Mouse (Mus musculus): ENCODE measurements at regions not wholly inside any gene's neighbourhood (a gene's known extent, or its start where the extent isn't known, plus 50 kb on each side); places are given as distances from the start of the nearest gene placed in this dataset.
A peak's percentile ranks its signal among the peaks of the same experiment; 100 is the strongest.

GRCm38 (mm10) chr1:63951663-63952062 lies 170.4 kb downstream of the Klf7 start:
- Histone ChIP-seq H3K4me3 (ENCODE audit: control insufficient read depth in 1 of 2, insufficient read depth in 1 of 2, low read depth in 2 of 2, low read length in 2 of 2) (no peak overlapping the region), H3K36me3 (ENCODE audit: control insufficient read depth in 1 of 2, insufficient read depth in 2 of 2, low read length in 2 of 2) (no peaks in the 10 kb centered on the region), H3K9me3 (replicated peaks; ENCODE audit: insufficient read depth, low read length) (no peaks in the 10 kb centered on the region), H3K27me3 (ENCODE audit: control insufficient read depth in 1 of 2, insufficient read depth in 2 of 2, low read length in 2 of 2) (peaks cover 0 to 2% of the 10 kb centered on the region in 2 experiments; a peak in 1 of 4 replicates), H3K9ac (ENCODE audit: control insufficient read depth, low read depth, low read length, poor library complexity, severe bottlenecking) (no peak overlapping the region), H3K79me2 (ENCODE audit: control insufficient read depth, insufficient read depth, low read length, poor library complexity) (no peaks in the 10 kb centered on the region), H3K27ac (ENCODE audit: control insufficient read depth, low read depth, low read length) (no peak overlapping the region), H3K4me1 (ENCODE audit: control insufficient read depth in 1 of 2, insufficient read depth in 2 of 2, low read length in 2 of 2) (no peaks in the 10 kb centered on the region)
- no peak for TF ChIP-seq ZMIZ1 (IDR thresholded peaks at IDR 0.05; ENCODE audit: low read depth, low read length)
- no peak for TF ChIP-seq POLR2AphosphoS2 (IDR thresholded peaks at IDR 0.05; ENCODE audit: low read length)
- TF ChIP-seq EP300 (IDR thresholded peaks at IDR 0.05; ENCODE audit: low read depth in 1 of 2, low read length in 2 of 2), result no peak
- TF ChIP-seq NRF1 (IDR thresholded peaks at IDR 0.05; ENCODE audit: insufficient read depth, low read depth, low read length, poor library complexity, severe bottlenecking), result no peak
- TF ChIP-seq ZKSCAN1 (IDR thresholded peaks at IDR 0.05; ENCODE audit: low read depth, low read length), result no peak
- no peak for TF ChIP-seq CHD1 (IDR thresholded peaks at IDR 0.05; ENCODE audit: low read depth, low read length)
- TF ChIP-seq SMC3 (IDR thresholded peaks at IDR 0.05; ENCODE audit: low read depth, low read length), result no peak
- TF ChIP-seq RAD21 (IDR thresholded peaks at IDR 0.05; ENCODE audit: low read depth, low read length), result no peak
- TF ChIP-seq ZC3H11A (IDR thresholded peaks at IDR 0.05; ENCODE audit: low read depth, low read length), result no peak
- TF ChIP-seq MAX (IDR thresholded peaks at IDR 0.05; ENCODE audit: low read length), result no peak
- no peak for TF ChIP-seq USF2 (IDR thresholded peaks at IDR 0.05; ENCODE audit: borderline replicate concordance in 1 of 2, insufficient read depth in 1 of 2, low read depth in 1 of 2, low read length in 2 of 2)
- TF ChIP-seq UBTF (IDR thresholded peaks at IDR 0.05; ENCODE audit: borderline replicate concordance, insufficient read depth, low read depth, low read length), result no peak
- no peak for TF ChIP-seq MEF2A (IDR thresholded peaks at IDR 0.05; ENCODE audit: extremely low read depth, insufficient replicate concordance, low read depth, low read length, poor library complexity, severe bottlenecking)
- TF ChIP-seq GATA1 (IDR thresholded peaks at IDR 0.05; ENCODE audit: low read depth, low read length), result no peak
- no peak for TF ChIP-seq USF1 (IDR thresholded peaks at IDR 0.05; ENCODE audit: low read depth, low read length)
- TF ChIP-seq POLR2A (IDR thresholded peaks at IDR 0.05; ENCODE audit: control insufficient read depth in 1 of 2, insufficient read depth in 1 of 2, low read depth in 1 of 2, low read length in 2 of 2, poor library complexity in 1 of 2), result no peak
- TF ChIP-seq TAL1 (IDR thresholded peaks at IDR 0.05; ENCODE audit: low read length), result no peak
- no peak for DNase-seq (ENCODE audit: low read depth, low spot score)

DNA sequence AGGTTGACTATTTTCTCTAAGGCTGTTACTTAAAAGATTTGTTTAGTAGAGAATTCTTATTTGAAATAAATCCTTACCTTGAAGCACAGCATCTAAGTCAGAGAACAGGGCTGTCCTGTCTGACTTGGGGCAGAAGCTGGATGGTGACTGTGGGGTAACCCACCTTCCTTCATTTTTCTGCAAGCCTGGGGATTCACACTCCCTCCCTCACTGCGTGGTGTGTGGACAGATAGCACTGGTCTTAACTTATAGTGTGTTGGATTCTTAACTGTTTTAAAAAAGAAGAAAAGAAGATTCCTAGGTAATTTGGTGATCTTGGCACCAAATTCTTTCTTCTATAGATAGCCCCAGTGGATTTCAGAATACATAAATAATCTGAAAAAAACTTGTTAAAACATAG lies 174.8 kb downstream of the Klf7 start:
- no peak for TF ChIP-seq MYB (IDR thresholded peaks at IDR 0.05; ENCODE audit: low read depth, low read length)
- TF ChIP-seq POLR2A (IDR thresholded peaks at IDR 0.05; ENCODE audit: control insufficient read depth in 1 of 2, insufficient read depth in 1 of 2, low read depth in 1 of 2, low read length in 2 of 2, poor library complexity in 1 of 2), result no peak
- TF ChIP-seq POLR2AphosphoS5 (IDR thresholded peaks at IDR 0.05; ENCODE audit: borderline replicate concordance, low read depth, low read length), result no peak
- no peak for TF ChIP-seq USF1 (IDR thresholded peaks at IDR 0.05; ENCODE audit: low read depth, low read length)
- TF ChIP-seq POLR2AphosphoS2 (IDR thresholded peaks at IDR 0.05; ENCODE audit: low read length), result no peak
- TF ChIP-seq HCFC1 (IDR thresholded peaks at IDR 0.05; ENCODE audit: low read depth, low read length), result no peak
- no peak for TF ChIP-seq GABPA (IDR thresholded peaks at IDR 0.05; ENCODE audit: low read depth, low read length)
- TF ChIP-seq CHD2 (IDR thresholded peaks at IDR 0.05; ENCODE audit: low read length), result no peak
- Histone ChIP-seq H3K9ac (ENCODE audit: control insufficient read depth, low read depth, low read length, poor library complexity, severe bottlenecking) (no peak overlapping the region), H3K27ac (ENCODE audit: control insufficient read depth, low read depth, low read length) (no peak overlapping the region)

More for the DNA sequence above, 174.8 kb downstream of the Klf7 start:
- Histone ChIP-seq H3K36me3 (ENCODE audit: control insufficient read depth in 1 of 2, insufficient read depth in 2 of 2, low read length in 2 of 2) (no peaks in the 10 kb centered on the region), H3K9me3 (replicated peaks; ENCODE audit: insufficient read depth, low read length) (no peaks in the 10 kb centered on the region), H3K79me2 (ENCODE audit: control insufficient read depth, insufficient read depth, low read length, poor library complexity) (no peaks in the 10 kb centered on the region), H3K4me3 (ENCODE audit: control insufficient read depth in 1 of 2, insufficient read depth in 1 of 2, low read depth in 2 of 2, low read length in 2 of 2) (0 out of 4 replicates have a peak overlapping the region, but pooled peaks of 1 of the 2 experiments have one; percentile 2), H3K27me3 (ENCODE audit: control insufficient read depth in 1 of 2, insufficient read depth in 2 of 2, low read length in 2 of 2) (peaks cover 0 to 2% of the 10 kb centered on the region in 2 experiments; a peak in 1 of 4 replicates), H3K4me1 (ENCODE audit: control insufficient read depth in 1 of 2, insufficient read depth in 2 of 2, low read length in 2 of 2) (no peaks in the 10 kb centered on the region)
- DNase-seq (ENCODE audit: low read depth, low spot score), result no peak
